Mouse (Mus musculus) hindbrain, postnatal 0 days (tissue): Measurements from ENCODE around the gene Agap1. TPM values are rescaled to one million over a fixed set of nuclear protein-coding genes. Genes with fewer than 3 reads are reported as not detected.

Source experiments
- ATAC-seq: fragments of 200-750 bp; cut with Nextera tagmentation; 2 replicates; pipeline ENCODE4 v1.8.0; 2017; ENCODE audit warnings: mild to moderate bottlenecking, moderate TSS enrichment, moderate library complexity
- DNase-seq: peaks from one replicate; pipeline ENCODE4 v3.0.0-alpha.2; 2015; ENCODE audit warnings: low spot score
- H3K27ac ChIP-seq: fragments of 300-500 bp; sonication (generic); 2 replicates; pipeline ENCODE4 v1.5.1; 2014; ENCODE audit warnings: mild to moderate bottlenecking
- H3K27me3 ChIP-seq: fragments of 300-500 bp; sonication (generic); 2 replicates; pipeline ENCODE4 v1.6.1; 2014; ENCODE audit warnings: low read length, mixed read lengths; ENCODE audit not compliant: insufficient read depth
- H3K36me3 ChIP-seq: fragments of 300-500 bp; sonication (generic); 2 replicates; pipeline ENCODE4 v1.6.1; 2014; ENCODE audit warnings: low read length, mixed read lengths; ENCODE audit not compliant: insufficient read depth
- H3K4me1 ChIP-seq: fragments of 300-500 bp; sonication (generic); 2 replicates; pipeline ENCODE4 v1.6.1; 2014; ENCODE audit warnings: antibody characterized with exemption, low read length, mixed read lengths; ENCODE audit not compliant: insufficient read depth
- H3K4me2 ChIP-seq: fragments of 300-500 bp; sonication (generic); 2 replicates; pipeline ENCODE4 v1.6.1; 2014; ENCODE audit warnings: low read depth, mild to moderate bottlenecking, low read length, moderate library complexity, mixed read lengths
- H3K4me3 ChIP-seq: fragments of 300-500 bp; sonication (generic); 2 replicates; pipeline ENCODE4 v1.5.1; 2014; ENCODE audit warnings: low read length
- H3K9ac ChIP-seq: fragments of 300-500 bp; sonication (generic); replicated peaks from 2 replicates; pipeline ENCODE4 v1.6.1; 2014; ENCODE audit warnings: mild to moderate bottlenecking, low read length, moderate library complexity, mixed read lengths
- H3K9me3 ChIP-seq: fragments of 300-500 bp; sonication (generic); 2 replicates; pipeline ENCODE4 v1.6.1; 2016; ENCODE audit warnings: low read length, mixed read lengths
- CTCF ChIP-seq: IDR thresholded peaks from 2 replicates; pipeline ENCODE4 v1.5.1; 2016; ENCODE audit warnings: antibody characterized with exemption, control low read depth, low read depth
- WGBS: fragments of 180-500 bp; shearing (Covaris S2); extraction: QIAGEN DNeasy Blood & Tissue Kit; methylation state at CpG from one replicate; pipeline ENCODE4 v1.1.7; 2014; 5-methylcytosine and 5-hydroxymethylcytosine counted together
- polyA plus RNA-seq: library from polyadenylated mRNA; unstranded; fragments of >200 nt; fragmentation: Nextera tagmentation; extraction: Ambion mirVana; gene quantifications from 2 replicates; pipeline ENCODE4 v1.2.1, GENCODE M21; 2015
- total RNA-seq: library from RNA; depleted of rRNA; stranded (reverse); fragments of >200 nt; gene quantifications from 2 replicates; pipeline ENCODE4 v1.2.3, GENCODE M21; 2014

The Agap1 gene
- total and polyA plus RNA-seq, 2 experiments from 2014 or later = 40.0 to 122 TPM

DNA sequence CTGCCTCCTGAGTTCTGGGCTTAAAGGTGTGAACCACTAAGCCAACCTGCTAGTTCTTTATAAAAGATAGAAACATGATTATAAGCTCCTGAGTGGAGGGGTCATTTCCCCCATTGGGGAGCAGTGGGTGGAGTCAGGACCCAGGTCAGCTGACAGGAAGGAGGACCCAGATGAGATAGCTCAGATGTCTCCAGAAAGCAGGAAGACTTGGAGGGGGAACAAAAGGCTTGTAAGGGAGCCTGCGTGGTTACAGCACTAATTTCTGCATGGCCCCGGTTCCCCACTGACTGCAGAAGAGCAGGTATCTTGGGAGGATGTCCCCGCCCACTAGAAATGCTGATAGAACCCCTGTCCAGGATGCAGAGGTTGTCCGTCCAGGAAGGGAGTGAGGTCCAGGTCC is 70.4 kb downstream of the Agap1 start:
- Histone ChIP-seq H3K4me2 (no peak overlapping the region), H3K27me3 (no peaks in the 10 kb centered on the region), H3K9me3 (no peaks in the 10 kb centered on the region), H3K9ac (no peak overlapping the region), H3K4me1 (peaks cover 20% of the 10 kb centered on the region), H3K27ac (no peak overlapping the region), H3K4me3 (no peak overlapping the region), H3K36me3 (no peaks in the 10 kb centered on the region)
- WGBS = 82% methylated on average over 4 of the region's 4 CpGs
- ATAC-seq (no peak), DNase-seq (no peak)
- no peak for TF ChIP-seq CTCF

DNA sequence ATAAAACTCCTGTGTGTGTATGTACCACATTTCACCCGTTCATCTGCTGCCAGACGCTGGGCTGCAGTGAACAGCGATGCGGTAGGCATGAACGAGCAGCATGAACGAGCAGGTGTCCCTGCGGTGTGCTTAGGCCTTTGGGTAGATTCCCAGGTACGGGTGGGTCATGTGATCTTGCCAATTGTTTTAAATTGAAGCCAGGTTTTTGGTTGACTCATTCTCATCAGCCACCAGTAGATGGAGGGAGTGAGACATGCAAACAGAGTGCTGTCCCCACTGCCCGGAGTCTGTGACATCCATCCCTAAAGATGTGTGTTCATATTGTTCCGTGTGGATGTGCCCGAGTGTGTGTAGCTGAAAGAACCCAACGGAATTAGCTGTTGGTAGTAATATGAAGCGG is 71.2 kb downstream of the Agap1 start:
- peak; percentile 92 for TF ChIP-seq CTCF
- Histone ChIP-seq H3K4me1 (peaks cover 20% of the 10 kb centered on the region), H3K27me3 (no peaks in the 10 kb centered on the region), H3K27ac (no peak overlapping the region), H3K36me3 (no peaks in the 10 kb centered on the region), H3K9me3 (no peaks in the 10 kb centered on the region), H3K4me2 (0 out of 2 replicates have a peak overlapping the region, but pooled peaks have one; percentile 21), H3K9ac (no peak overlapping the region), H3K4me3 (no peak overlapping the region)
- ATAC-seq = peak; percentile 69
- peak; percentile 87 for DNase-seq
- 16% methylated on average over 13 of the region's 13 CpGs for WGBS

DNA sequence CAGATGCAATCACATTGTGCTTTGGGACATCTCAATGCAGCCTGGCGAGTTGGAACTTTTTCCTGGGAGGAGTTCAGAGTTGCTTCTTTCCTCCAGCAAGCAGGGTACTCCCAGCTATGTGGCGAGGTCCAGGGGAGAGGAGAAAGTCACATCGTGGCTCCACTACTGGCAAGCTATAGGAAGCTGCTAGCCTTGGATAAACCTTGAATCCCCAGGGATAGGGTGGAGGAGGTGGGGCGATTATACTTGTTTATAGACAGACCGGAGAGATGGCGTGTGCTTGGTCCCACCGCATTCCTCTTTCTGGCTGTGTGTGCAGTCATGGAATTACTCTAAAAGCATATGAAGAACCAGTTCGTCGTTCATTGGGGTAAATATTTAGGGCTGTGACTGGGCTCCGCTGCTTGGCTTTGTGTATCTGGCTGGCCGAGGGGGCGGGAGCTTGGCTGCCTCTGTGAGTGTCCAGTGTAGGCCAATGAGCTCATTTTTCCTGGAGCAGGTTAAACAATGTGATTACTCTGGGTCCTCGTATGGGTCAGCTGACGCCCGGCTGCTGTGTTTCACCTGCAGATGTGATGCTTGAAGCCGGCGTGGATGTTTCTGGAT is 74.2 kb downstream of the Agap1 start:
- no peak overlapping the region for H3K4me2 ChIP-seq
- no peak overlapping the region for H3K9ac ChIP-seq
- H3K27me3 ChIP-seq = no peaks in the 10 kb centered on the region
- no peak for TF ChIP-seq CTCF
- no peak overlapping the region for H3K4me3 ChIP-seq
- DNase-seq (no peak), ATAC-seq (no peak)
- no peaks in the 10 kb centered on the region for H3K36me3 ChIP-seq
- H3K27ac ChIP-seq = no peak overlapping the region
- H3K4me1 ChIP-seq = peaks cover 5% of the 10 kb centered on the region; the same call in 1 of the 2 replicates
- no peaks in the 10 kb centered on the region for H3K9me3 ChIP-seq
- 72% methylated on average over 17 of the region's 17 CpGs for WGBS

DNA sequence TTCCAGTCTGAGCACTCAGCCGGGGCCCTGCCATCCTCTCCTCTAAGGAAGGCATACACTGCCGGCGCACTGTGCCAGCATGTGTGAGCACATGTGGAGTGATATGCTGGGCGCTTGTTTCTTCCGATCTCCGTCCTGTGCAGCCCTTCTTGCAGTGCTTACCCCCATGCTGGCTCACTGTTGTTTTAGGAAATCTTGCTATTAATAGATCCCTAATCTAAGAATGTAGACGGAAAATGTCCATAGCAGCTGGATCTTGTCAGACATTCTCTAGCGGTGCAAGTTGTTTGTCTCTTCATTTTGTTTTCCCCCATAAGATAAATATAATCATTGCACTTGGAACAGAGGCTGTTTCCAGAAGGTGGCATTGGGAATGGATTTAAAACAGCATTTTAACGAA is 79.1 kb downstream of the Agap1 start:
- H3K4me3 ChIP-seq = no peak overlapping the region
- no peak for DNase-seq
- 0 out of 2 replicates have a peak overlapping the region, but pooled peaks have one; percentile 17 for H3K9ac ChIP-seq
- no peaks in the 10 kb centered on the region for H3K27me3 ChIP-seq
- no peak overlapping the region for H3K4me2 ChIP-seq
- H3K9me3 ChIP-seq = no peaks in the 10 kb centered on the region
- no peaks in the 10 kb centered on the region for H3K36me3 ChIP-seq
- TF ChIP-seq CTCF = no peak
- no peaks in the 10 kb centered on the region for H3K4me1 ChIP-seq
- ATAC-seq = no peak
- no peak overlapping the region for H3K27ac ChIP-seq
- WGBS = 53% methylated on average over 9 of the region's 9 CpGs

DNA sequence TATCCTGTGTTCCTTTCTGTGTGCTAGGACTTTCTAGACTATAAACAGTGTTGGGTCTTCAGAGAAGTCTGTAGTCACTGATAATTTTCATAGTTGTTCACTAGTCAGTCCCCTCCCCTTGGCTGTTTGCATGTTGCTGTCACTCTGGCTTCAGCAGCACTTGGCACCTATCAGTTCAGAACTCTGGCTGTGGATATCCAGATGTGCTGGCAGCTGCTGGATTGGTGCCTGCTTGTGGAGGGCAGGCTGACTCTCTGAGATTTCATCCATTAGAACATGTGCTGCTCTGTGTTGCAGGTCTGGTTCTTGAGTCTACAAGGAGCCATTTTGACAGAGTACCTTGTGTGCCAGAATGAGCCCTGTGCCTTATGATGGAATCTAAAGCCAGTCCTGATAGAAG is 80.6 kb downstream of the Agap1 start:
- DNase-seq (no peak), ATAC-seq (no peak)
- no peak overlapping the region for H3K4me3 ChIP-seq
- no peaks in the 10 kb centered on the region for H3K36me3 ChIP-seq
- H3K27me3 ChIP-seq = no peaks in the 10 kb centered on the region
- no peak overlapping the region for H3K9ac ChIP-seq
- H3K27ac ChIP-seq = no peak overlapping the region
- no peaks in the 10 kb centered on the region for H3K4me1 ChIP-seq
- H3K4me2 ChIP-seq = no peak overlapping the region
- no peak for TF ChIP-seq CTCF
- H3K9me3 ChIP-seq = no peaks in the 10 kb centered on the region

DNA sequence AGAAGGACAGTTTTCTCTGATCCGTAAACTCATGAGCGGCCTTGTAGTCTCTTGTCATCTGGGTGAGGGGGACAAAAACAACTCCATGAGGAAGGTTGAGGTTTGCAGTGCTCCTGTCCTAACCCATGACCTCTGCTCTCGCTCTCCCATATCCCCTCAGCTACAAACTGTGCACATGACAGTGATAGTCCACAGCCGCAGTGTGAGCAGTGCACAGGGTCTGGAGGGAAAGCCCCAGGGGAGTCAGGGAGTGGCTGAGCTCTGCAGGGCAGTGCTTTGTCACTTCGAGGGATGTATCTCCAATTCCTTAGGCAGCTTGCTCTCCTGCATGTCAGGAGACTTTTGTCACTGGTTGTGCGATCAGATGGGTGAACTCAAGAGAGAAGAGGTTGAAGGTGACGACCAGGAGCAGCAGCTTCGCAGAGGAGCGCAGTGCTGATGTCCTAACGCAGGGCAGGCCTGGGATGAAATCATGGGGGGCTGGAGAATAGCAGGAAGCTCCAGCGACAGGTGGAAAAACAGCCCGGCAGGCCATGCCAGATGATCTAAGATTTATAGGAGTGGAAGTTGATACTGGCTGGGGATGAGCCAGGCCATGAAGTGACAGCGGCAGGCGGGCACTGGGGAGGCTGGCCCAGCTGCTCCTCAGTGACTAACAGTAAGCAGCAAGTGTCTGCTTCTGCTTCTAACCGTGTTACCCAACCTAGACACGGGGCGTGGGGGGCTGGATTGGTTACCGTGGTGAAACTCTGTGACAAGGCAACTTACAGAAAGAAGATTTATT is 83.7 kb downstream of the Agap1 start:
- TF ChIP-seq CTCF = no peak
- 67% methylated on average over 18 of the region's 18 CpGs for WGBS
- Histone ChIP-seq H3K27ac (no peak overlapping the region), H3K4me2 (no peak overlapping the region), H3K27me3 (no peaks in the 10 kb centered on the region), H3K36me3 (no peaks in the 10 kb centered on the region), H3K4me3 (no peak overlapping the region), H3K9ac (no peak overlapping the region), H3K9me3 (no peaks in the 10 kb centered on the region), H3K4me1 (peaks cover 13% of the 10 kb centered on the region; the same call in 1 of the 2 replicates)
- DNase-seq (peak; percentile 58), ATAC-seq (peak; percentile 58; the same call in 1 of the 2 replicates)

DNA sequence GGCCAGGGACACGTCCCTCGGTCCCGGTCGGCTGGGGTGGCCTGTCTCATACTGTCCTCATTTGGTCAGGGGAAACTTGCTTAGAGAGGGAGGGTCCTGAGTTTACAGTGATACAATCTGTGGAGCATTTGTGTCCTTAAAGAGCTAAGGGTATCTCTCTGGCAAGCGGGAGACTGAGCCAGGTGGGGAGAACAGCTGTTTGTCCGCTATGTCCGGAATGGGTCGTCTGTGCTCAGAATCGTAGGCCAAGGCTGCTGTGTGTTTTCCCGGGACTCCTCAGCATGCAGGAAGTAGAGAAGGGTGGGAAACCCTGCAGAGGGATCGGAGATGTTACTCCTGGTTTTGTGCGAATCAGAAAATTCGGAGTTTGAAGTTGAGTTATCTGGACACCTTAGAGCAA is 84.5 kb downstream of the Agap1 start:
- ATAC-seq = no peak
- H3K4me3 ChIP-seq = no peak overlapping the region
- WGBS = 83% methylated on average over 13 of the region's 13 CpGs
- H3K9me3 ChIP-seq = no peaks in the 10 kb centered on the region
- no peak overlapping the region for H3K9ac ChIP-seq
- no peaks in the 10 kb centered on the region for H3K27me3 ChIP-seq
- no peak overlapping the region for H3K27ac ChIP-seq
- no peak for DNase-seq
- H3K36me3 ChIP-seq = no peaks in the 10 kb centered on the region
- TF ChIP-seq CTCF = no peak
- H3K4me1 ChIP-seq = peaks cover 13% of the 10 kb centered on the region; the same call in 1 of the 2 replicates
- H3K4me2 ChIP-seq = no peak overlapping the region
